Mouse (Mus musculus) heart, postnatal 0 days (tissue): Measurements from ENCODE around the gene Khdrbs2. TPM values are rescaled to one million over a fixed set of nuclear protein-coding genes. Genes with fewer than 3 reads are reported as not detected.

ENCODE experiments used
- ATAC-seq: fragments of 200-750 bp; cut with Nextera tagmentation; 2 replicates; pipeline ENCODE4 v1.8.0; 2017; ENCODE audit warnings: low read depth, moderate number of reproducible peaks, moderate library complexity; ENCODE audit not compliant: insufficient read depth
- DNase-seq: peaks from one replicate; pipeline ENCODE4 v3.0.0-alpha.2; 2016; ENCODE audit warnings: low spot score
- H3K27ac ChIP-seq: fragments of 300-500 bp; sonication (generic); 2 replicates; pipeline ENCODE4 v1.5.1; 2014; ENCODE audit warnings: low read depth, mild to moderate bottlenecking
- H3K27me3 ChIP-seq: fragments of 300-500 bp; sonication (generic); 2 replicates; pipeline ENCODE4 v1.6.1; 2014; ENCODE audit warnings: low read length, mixed read lengths; ENCODE audit not compliant: control insufficient read depth, insufficient read depth
- H3K36me3 ChIP-seq: fragments of 300-500 bp; sonication (generic); replicated peaks from 2 replicates; pipeline ENCODE4 v1.6.1; 2014; ENCODE audit warnings: low read length, mixed read lengths; ENCODE audit not compliant: control insufficient read depth, insufficient read depth
- H3K4me1 ChIP-seq: fragments of 300-500 bp; sonication (generic); 2 replicates; pipeline ENCODE4 v1.6.1; 2014; ENCODE audit warnings: antibody characterized with exemption; ENCODE audit not compliant: control insufficient read depth, insufficient read depth
- H3K4me2 ChIP-seq: fragments of 300-500 bp; sonication (generic); 2 replicates; pipeline ENCODE4 v1.6.1; 2014; ENCODE audit warnings: low read depth, mild to moderate bottlenecking, low read length, moderate library complexity
- H3K4me3 ChIP-seq: fragments of 300-500 bp; sonication (generic); 2 replicates; pipeline ENCODE4 v1.5.1; 2014; ENCODE audit warnings: low read depth, low read length
- H3K9ac ChIP-seq: fragments of 300-500 bp; sonication (generic); replicated peaks from 2 replicates; pipeline ENCODE4 v1.6.1; 2014; ENCODE audit warnings: low read depth, low read length, mixed read lengths
- H3K9me3 ChIP-seq: fragments of 300-500 bp; sonication (generic); replicated peaks from 2 replicates; pipeline ENCODE4 v1.6.1; 2016; ENCODE audit warnings: low read length; ENCODE audit not compliant: control insufficient read depth
- CTCF ChIP-seq: IDR thresholded peaks from 2 replicates; pipeline ENCODE4 v1.5.1; 2016; ENCODE audit warnings: antibody characterized with exemption, control low read depth, low read depth
- EP300 ChIP-seq: IDR thresholded peaks from 2 replicates; pipeline ENCODE4 v1.6.1; 2016; ENCODE audit warnings: antibody characterized with exemption, low read depth
- WGBS: fragments of 180-500 bp; shearing (Covaris S2); extraction: QIAGEN DNeasy Blood & Tissue Kit; methylation state at CpG from one replicate; pipeline ENCODE4 v1.1.7; 2014; 5-methylcytosine and 5-hydroxymethylcytosine counted together
- polyA plus RNA-seq: library from polyadenylated mRNA; unstranded; fragments of >200 nt; fragmentation: Nextera tagmentation; extraction: Ambion mirVana; gene quantifications from 2 replicates; pipeline ENCODE4 v1.2.1, GENCODE M21; 2015
- total RNA-seq: library from RNA; depleted of rRNA; stranded (reverse); fragments of >200 nt; gene quantifications from 2 replicates; pipeline ENCODE4 v1.2.3, GENCODE M21; 2014; ENCODE audit warnings: low replicate concordance

The Khdrbs2 gene
- total and polyA plus RNA-seq, 2 experiments from 2014 or later, result 0.29 TPM; not detected in 1

- DNase-seq, result no peak
- no peaks in the 10 kb centered on the region for H3K36me3 ChIP-seq
- no peak for ATAC-seq
- H3K4me3 ChIP-seq, result no peak overlapping the region
- H3K4me2 ChIP-seq, result no peak overlapping the region
- H3K27ac ChIP-seq, result no peak overlapping the region
- H3K9ac ChIP-seq, result no peak overlapping the region
- no peaks in the 10 kb centered on the region for H3K27me3 ChIP-seq
- no peaks in the 10 kb centered on the region for H3K9me3 ChIP-seq
- TF ChIP-seq EP300, result no peak
- TF ChIP-seq CTCF, result no peak
- H3K4me1 ChIP-seq, result no peaks in the 10 kb centered on the region
- 61% methylated on average over 2 of the region's 2 CpGs for WGBS
Measured at GRCm38 (mm10) chr1:32407651-32408050, 235.1 kb downstream of the Khdrbs2 start.

DNA sequence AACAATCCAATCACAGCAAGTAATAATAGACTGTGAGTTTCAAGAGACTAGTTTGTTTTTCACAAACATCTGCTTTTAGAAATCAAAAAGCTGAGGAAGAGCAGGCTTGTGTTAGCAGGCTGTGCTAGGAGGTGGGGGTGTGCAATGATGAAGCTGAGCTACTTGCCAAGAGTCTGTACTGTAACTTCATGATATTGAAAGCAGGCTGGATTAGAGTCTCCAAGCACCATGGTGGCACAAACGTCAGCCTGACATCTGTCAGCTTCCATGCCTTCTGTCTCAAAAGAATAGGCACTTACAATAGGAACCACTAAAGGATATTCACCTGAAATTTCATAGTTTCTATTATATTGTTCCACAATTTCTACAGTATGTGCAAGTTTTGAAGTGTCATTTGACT lies 255.9 kb downstream of the Khdrbs2 start:
- H3K4me3 ChIP-seq, result no peak overlapping the region
- 0 out of 2 replicates have a peak, but pooled peaks cover 2% of the 10 kb centered on the region for H3K9me3 ChIP-seq
- DNase-seq, result no peak
- H3K9ac ChIP-seq, result no peak overlapping the region
- 34% methylated on average over 1 of the region's 1 CpGs for WGBS
- H3K36me3 ChIP-seq, result no peaks in the 10 kb centered on the region
- H3K27ac ChIP-seq, result no peak overlapping the region
- no peak overlapping the region for H3K4me2 ChIP-seq
- ATAC-seq, result no peak
- H3K4me1 ChIP-seq, result no peaks in the 10 kb centered on the region
- H3K27me3 ChIP-seq, result no peaks in the 10 kb centered on the region
- TF ChIP-seq EP300 (no peak), CTCF (no peak)

- ATAC-seq, result no peak
- Histone ChIP-seq H3K27ac (no peak overlapping the region), H3K9ac (no peak overlapping the region), H3K4me2 (no peak overlapping the region), H3K4me3 (no peak overlapping the region), H3K27me3 (no peaks in the 10 kb centered on the region), H3K9me3 (0 out of 2 replicates have a peak, but pooled peaks cover 2% of the 10 kb centered on the region), H3K36me3 (no peaks in the 10 kb centered on the region), H3K4me1 (no peaks in the 10 kb centered on the region)
- TF ChIP-seq EP300 (no peak), CTCF (no peak)
- 45% methylated on average over 1 of the region's 1 CpGs for WGBS
- no peak for DNase-seq
Measured at GRCm38 (mm10) chr1:32429493-32429892, 257.0 kb downstream of the Khdrbs2 start.

DNA sequence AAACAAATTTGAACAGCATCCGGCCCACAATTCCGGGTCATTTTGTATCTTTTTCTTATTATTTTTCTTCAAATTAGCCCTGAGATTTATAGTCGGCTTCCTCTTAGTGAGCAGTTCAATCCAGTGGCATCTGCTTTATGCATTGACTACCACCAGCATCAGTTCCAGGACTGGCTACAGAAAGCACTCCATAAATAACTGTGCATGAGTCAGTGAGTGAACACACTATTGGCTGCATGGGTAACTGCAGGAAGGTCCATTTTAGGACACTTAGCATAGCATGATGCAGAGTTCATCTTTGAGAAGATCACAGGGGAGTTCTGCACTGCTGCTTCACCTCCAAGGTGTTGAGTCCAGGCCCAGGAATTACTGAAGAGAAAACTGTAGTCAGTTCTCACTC lies 258.0 kb downstream of the Khdrbs2 start:
- Histone ChIP-seq H3K36me3 (no peaks in the 10 kb centered on the region), H3K9ac (no peak overlapping the region), H3K4me2 (no peak overlapping the region), H3K4me1 (no peaks in the 10 kb centered on the region), H3K27ac (no peak overlapping the region), H3K4me3 (no peak overlapping the region), H3K9me3 (0 out of 2 replicates have a peak, but pooled peaks cover 2% of the 10 kb centered on the region), H3K27me3 (no peaks in the 10 kb centered on the region)
- 74% methylated on average over 3 of the region's 3 CpGs for WGBS
- no peak for ATAC-seq
- DNase-seq, result no peak
- TF ChIP-seq EP300, result no peak
- TF ChIP-seq CTCF, result no peak

DNA sequence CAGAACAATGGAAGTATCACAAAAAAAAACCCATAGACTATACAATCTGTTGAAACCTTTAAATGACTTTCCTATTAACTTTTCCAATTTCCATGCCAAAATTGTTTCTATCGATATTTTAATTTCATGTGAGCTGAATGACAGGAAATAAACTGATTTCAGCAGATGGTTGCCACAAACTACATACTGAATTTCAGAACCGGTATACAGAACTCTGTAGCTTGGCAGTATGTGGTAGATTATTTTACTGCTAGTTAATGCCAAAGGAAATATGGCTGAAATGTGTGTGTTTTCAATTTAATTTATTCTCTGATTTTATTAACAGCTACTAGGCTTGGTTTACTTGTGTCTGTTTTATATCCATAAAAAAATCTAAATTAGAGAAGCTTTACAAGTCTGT lies 260.6 kb downstream of the Khdrbs2 start:
- Histone ChIP-seq H3K4me3 (no peak overlapping the region), H3K27ac (no peak overlapping the region), H3K4me2 (no peak overlapping the region), H3K9ac (no peak overlapping the region), H3K9me3 (no peaks in the 10 kb centered on the region), H3K4me1 (no peaks in the 10 kb centered on the region), H3K36me3 (no peaks in the 10 kb centered on the region), H3K27me3 (no peaks in the 10 kb centered on the region)
- DNase-seq (no peak), ATAC-seq (no peak)
- 73% methylated on average over 2 of the region's 2 CpGs for WGBS
- TF ChIP-seq EP300 (no peak), CTCF (no peak)

DNA sequence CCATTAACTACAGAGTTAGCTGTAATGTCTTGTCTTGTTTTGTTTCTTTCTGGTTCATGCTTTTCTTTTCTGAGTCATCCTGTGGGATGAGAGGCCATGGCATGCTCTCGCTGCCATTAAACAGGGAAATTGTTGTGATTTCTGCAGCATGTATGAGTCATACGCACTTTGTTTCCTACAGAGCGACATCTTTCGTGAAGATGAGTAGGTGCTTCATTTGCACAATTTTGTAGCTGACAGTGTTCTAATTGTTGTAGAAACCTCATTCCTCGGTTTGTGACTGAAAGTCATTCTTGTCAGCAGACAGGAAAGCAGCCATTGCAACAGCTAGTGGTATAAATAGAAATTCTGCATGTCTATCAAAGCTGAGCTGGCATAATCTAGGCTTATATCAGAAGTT lies 271.4 kb downstream of the Khdrbs2 start:
- Histone ChIP-seq H3K36me3 (no peaks in the 10 kb centered on the region), H3K4me3 (no peak overlapping the region), H3K9ac (no peak overlapping the region), H3K27ac (no peak overlapping the region), H3K27me3 (no peaks in the 10 kb centered on the region), H3K4me2 (no peak overlapping the region), H3K4me1 (no peaks in the 10 kb centered on the region), H3K9me3 (no peaks in the 10 kb centered on the region)
- 78% methylated on average over 5 of the region's 5 CpGs for WGBS
- DNase-seq, result no peak
- ATAC-seq, result no peak
- TF ChIP-seq CTCF (no peak), EP300 (no peak)
